Mouse (Mus musculus) CH12F3 (cell line): ENCODE measurements at regions not wholly inside any gene's neighbourhood (a gene's known extent, or its start where the extent isn't known, plus 50 kb on each side); places are given as distances from the start of the nearest gene placed in this dataset.
"Not testable (repeated sequence)": the region's sequence is repeated elsewhere in the genome, so short reads cannot be mapped to it uniquely, and the experiment has no call there.

Experiments used
- in situ Hi-C: fragments of 300-500 bp; cut with MboI; formaldehyde crosslinking; loops from 2 replicates; pipeline ENCODE4 v1.14.3; 2020; ENCODE audit warnings: low sequenced_read_pairs

DNA sequence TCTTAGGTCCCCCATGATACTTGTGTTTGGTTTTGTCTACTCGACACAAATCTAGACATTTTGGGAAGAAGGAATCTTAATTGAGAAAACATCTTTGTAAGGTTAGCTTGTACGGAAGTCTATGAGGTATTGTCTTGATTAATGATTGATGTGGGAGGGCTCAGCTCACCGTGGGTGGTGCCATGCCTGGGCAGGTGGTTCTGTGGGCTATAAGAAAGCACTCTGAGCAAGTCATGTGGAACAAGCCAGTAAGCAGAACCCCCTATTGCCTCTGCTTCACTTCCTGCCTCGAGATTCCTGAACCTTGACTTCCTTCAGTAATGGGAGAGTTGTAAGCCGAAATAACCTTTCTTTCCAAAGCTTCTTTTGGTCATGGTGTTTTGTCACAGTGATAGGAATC, 174.6 kb upstream of the Mpdz start:
- in situ Hi-C loops = no loop called here

DNA sequence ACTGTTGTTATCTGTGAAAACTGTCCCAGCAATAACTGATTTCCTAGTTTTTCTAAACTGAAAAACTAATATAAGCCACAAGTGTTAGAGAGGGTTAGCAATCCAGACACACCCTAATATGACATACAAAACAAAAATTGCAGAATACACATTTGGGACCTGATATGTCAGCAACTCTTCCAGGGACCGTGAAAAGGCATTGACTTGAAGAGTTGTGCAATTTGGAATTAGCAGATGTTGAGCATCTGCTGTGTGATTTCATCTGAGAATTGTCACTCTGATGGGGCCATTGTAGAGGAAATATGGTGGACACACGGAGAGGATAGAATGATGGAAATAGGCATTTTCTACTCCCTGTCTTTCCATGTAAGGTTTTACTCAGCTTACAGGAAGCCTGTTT, 168.6 kb upstream of the Mpdz start:
- in situ Hi-C loops = no loop called here

DNA sequence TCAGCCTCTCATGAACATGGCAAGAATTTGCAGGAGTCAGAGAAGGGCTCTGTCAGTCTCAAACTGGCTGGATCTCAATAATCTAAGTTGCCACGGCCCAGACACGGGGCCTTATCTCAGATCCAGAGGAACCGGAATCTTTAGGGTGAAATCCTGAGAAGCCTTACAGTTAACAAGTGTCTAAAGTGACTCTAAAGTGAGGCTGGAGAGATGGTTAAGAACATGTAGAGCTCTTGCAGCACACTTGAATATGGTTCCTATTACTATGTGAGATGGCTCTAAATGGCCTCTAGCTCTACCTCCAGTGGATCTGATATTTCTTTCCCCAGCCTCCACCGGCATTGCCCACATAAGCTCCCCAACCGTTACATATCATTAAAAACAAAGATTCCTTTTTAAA, 157.8 kb upstream of the Mpdz start:
- in situ Hi-C loops = no loop called here

DNA sequence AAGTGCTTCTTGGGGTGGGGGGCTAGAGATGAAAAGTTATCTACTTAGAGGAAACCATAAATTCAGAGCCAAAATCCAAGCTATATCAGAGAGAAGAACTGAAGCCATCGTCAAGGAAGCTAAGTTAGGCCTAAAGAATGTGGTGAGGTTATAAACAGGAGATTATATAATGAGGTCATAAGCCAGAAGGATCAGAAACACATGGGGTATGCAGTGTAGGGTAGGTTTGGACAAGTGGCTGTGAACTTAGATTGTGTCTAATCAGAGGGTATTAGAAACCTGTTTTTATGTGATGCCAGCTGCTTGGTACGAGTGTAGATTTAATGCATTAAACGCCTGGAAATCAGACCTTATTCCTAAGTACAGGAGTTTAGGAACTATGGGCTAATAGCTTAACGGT, 154.8 kb upstream of the Mpdz start:
- in situ Hi-C loops = no loop called here

DNA sequence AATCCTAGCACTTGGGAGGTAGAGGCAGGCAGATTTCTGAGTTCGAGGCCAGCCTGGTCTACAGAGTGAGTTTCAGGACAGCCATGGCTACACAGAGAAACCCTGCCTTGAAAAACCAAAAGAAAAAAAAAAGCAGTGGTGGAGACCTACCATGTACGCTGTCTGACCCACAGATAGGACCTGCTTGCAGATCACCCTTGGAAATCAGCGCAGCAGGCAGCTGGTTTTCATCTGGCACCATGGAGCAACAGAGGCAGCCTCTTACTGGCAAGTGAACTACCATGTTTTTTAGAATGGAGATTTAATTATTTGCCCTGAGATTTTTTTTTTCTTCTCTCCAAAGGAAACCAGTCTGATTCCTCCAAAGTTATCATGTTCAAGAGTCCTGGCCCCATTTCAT, 150.8 kb upstream of the Mpdz start:
- in situ Hi-C loops = not testable (repeated sequence)

DNA sequence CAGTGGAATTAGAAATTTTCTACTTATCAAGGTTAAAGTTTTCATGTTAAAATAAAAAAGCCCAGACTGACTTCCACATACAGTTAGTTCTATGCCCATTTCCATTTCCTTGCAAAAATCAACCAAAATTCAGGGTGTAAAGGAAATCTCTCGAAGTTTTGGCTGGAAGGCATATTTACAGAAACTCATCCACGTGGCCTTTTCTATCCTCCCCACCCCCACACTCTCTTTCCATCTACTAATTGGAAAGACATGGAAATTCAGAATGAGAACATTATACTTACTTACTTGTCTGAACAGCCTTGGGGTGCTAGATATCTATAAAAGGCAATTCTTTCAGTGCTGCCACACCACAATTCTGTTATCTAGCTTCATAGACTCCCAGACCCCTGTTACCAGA, 139.9 kb upstream of the Mpdz start:
- in situ Hi-C loops = no loop called here

DNA sequence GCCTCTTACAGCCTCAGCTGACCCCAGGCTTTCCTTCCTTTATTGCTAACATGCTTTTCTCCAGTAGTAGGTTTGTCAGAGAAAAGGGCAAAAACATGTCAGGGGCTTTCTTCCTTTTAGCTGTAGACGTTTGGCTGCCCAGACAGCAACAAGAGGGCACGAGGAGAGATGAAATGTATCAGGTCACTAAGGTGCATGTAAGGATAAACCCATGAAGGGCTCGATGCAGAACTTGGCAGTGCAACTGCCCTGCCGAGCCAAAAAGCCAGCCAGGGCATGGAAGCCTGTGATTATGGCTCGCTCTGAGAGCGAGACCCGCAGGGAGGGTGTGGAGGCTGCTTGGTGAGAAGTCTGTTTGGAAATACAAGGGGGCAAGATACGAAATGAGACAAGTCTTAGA, 137.9 kb upstream of the Mpdz start:
- in situ Hi-C loops = no loop called here

DNA sequence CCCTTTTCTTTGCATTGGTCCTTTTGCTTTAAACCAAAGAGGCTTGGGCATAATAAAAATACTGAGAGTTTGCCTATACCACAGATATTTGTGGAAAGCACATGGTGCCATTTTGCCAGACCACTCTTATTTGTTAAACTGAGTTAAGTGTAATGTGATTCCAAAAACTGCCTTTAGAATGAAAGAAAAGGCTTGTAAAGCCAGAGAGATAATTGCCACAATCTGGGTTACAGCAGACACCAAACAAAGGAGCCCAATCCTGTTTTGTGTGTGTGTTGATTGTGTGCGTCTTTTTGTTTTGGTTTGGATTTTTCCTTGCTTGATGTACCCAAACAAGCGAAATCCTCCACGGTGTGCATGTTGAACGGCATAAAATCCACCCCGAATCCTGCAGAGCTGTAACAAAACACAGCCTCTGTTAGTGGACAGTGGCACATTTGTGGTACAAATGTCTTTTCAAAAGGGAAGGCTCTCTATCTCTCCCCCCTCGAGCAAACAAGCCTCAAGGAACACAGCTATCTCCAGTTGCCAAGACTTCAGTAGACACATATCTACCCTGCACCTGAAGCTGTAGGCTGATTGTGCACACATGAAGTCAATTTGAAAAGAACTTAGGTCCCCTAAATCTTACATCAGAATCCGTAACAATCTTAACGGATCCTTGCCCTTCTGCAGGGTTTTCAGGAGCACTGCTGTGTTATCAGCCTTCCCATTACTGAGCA, 136.9 kb upstream of the Mpdz start:
- in situ Hi-C loops = no loop called here

DNA sequence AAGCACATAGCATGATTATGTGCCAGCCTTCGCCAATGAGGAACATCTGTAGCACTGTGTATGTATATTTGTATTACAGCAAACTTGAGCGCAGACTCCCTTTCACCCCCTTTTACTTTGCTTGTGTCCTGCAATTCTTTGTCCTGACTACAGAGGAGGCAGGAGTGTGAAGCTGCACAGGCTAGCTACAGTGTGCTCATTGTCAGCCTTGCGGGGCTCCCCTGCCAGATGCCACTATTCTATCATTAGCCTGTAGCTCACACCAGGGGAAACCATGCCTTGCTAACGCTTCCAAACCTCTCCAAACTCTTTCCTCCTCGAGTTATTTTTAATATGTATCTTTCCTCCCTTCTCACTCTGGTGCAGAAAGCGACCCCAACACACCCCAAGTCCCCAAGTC, 136.4 kb upstream of the Mpdz start:
- in situ Hi-C loops = no loop called here

DNA sequence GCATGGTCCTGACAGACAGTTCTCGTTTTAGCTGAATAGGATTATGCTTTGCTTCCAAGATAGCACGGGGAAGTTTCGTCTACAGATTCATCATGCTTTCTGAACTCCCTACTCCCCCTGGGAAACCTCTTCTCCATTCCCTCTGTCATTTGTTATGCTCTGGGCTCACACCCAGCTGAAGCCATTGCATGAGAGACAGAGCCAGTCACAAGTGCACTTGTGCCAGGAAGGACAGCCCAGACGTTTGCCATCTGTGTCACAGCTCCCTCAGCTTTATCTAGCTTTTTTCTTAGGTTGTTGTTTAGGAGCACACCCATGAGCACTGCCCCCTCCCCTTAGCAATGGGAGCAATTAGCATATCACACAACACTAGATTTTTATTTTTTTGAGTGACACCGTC, 131.2 kb upstream of the Mpdz start:
- in situ Hi-C loops = loop anchor here (25.0 kb wide), 1 partner anchor 964 kb away; no protein-coding TSS in a partner anchor

DNA sequence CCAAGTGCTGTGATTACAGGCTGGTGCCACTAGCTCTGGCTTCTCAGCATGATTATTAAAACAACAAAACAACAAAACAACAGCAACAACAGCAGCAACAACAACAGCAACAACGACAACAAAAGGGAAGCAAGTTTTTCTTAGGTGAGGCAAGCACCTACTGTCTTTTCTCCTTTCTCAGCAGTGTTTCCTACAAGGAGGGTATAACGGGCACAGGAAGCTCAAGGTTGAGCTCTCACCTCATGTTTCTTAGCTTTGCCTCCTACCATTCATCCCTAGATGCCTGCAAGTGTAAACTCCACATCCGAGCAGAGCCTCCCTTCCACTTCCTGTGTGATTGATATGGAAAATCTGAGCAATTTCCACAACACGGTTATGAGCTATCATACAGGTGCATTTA, 128.1 kb upstream of the Mpdz start:
- in situ Hi-C loops = loop anchor here (25.0 kb wide), 1 partner anchor 967 kb away; no protein-coding TSS in a partner anchor

DNA sequence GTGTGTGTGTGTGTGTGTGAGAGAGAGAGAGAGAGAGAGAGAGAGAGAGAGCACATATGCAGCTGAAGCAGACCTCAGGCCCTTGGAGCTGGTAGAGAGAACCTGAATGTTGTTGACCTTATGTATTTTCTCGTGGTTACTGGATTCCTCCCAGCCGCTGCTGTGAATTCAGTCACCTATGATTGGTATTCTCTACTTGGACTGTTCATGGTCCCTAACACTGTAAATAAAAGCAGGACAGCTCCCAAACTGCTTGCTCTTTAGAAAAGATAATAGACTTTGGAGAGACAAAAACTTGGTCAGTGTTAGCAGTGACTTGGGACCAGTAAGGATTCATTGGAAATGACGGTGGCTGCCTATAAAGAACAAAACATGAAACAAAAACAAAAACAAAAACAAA, 126.9 kb upstream of the Mpdz start:
- in situ Hi-C loops = loop anchor here (25.0 kb wide), 1 partner anchor 968 kb away; no protein-coding TSS in a partner anchor

DNA sequence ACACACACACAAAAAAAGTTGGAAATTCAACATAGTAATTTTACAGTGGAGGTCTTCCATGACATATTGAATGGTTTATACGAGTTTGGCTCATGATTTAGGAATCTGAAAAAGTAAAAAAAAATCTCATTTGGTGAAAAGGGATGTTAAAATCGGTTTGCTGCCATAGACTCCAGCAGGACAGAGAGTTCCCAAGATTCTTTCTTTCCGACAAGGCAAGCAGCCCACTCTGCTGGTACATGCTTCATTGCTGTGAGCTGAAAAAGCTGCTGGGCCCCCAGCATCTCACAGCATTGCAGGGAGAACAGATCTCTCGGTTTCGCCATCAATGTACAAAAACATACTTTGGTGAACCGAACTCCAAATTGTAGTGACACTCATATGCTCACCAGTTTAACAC, 125.8 kb upstream of the Mpdz start:
- in situ Hi-C loops = loop anchor here (25.0 kb wide), 1 partner anchor 969 kb away; no protein-coding TSS in a partner anchor

DNA sequence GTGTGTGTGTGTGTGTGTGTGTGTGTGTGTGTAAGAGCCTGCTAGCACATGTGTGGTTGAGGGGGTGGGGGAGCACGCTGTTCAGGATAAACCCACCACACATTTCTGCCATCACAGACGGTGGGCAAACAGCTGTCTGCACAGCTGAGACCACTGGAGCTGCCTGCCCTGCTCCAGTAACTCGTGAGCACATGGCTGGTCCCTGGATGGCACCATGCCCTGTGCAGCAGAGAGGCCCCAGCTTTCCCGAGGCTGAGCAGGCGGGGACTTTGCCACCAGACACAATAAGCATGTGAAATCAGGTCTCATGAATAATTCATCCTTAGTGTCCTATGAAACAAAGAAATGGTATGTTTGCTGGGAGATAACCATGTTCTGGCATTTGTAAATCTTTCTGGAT, 125.3 kb upstream of the Mpdz start:
- in situ Hi-C loops = loop anchor here (25.0 kb wide), 1 partner anchor 969 kb away; no protein-coding TSS in a partner anchor

DNA sequence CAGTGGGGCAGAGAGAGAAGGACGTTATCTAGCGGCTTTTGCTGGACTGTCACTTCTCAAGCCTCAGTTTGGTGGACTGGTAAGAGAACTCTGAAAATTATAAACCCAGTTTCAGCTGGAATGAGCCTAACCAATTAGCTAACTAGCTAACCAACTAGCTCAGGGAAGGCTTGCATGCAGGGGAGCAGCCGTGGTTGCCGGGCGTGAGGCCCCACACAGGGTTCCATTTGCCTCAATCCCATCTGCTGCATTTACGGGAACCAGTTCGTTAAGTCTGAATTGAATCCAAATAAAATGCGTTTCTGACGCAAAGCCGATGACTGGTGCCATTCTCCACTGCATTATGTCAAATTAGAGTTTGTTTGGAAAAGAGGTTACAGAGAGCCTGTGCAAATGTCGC, 123.9 kb upstream of the Mpdz start:
- in situ Hi-C loops = loop anchor here (25.0 kb wide), 1 partner anchor 971 kb away; no protein-coding TSS in a partner anchor

DNA sequence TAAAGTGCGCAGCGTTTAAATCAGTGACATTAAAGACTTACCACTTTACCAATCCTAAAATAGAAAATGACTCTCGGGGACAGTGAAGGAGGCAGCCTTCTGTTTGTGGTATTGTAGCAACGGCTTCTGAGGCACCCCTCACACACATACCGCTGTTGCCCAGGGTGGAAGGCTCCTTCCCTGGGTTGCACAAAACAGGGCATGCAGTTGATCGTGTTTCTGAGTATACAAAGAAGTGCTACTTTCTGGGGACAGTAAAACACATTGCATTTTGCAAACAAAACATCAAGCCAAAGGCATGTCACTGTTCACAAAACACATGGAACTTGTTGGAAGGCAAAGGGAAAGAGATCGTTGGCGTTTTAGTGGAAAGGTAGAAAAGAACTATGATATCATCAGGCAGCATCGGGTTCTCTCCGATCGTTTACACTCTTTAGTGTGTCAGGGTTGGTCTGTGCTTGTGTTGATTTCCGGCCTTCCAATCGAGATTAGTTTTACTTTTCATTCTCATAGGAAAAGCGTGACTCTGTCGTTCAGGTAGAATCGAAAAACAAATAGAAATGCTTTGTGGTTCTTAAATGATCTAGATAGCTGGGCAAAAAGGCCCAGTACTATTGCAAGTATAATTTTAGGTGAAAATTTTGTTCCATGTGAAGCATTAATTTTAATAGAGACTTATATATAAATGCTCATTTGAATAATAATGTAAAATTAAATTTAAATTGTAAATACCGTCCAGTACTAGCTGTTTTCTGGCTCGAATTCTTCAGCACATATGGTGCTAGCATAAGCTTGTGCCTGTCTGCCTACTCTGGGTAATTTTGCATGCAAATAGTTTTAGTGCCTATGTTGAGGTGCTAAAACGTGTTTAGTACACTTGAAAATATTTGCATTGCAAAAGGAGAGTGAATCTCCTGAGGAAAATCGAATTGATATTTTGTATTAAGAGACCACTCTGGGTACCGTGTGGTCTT, 123.1 kb upstream of the Mpdz start:
- in situ Hi-C loops = loop anchor here (25.0 kb wide), 1 partner anchor 972 kb away; no protein-coding TSS in a partner anchor

DNA sequence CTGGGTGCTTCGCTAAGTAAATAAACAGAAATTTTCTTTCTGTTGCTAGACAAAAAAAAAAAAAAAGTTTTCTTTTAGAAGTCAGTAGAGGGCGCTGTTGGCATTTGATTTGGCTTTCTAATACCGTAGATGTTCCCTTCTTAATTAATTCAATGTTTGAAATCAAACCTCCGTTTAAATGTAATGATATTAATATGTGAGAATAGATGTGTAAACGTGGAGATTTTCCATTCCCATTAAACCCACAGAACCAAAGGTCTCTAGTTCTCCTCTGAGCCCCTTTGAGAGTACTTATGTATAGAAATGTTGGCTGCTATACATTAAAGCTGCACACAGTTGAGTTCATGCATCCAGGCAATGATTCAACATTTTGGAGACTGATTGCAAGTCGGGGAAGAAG, 121.8 kb upstream of the Mpdz start:
- in situ Hi-C loops = loop anchor here (25.0 kb wide), 1 partner anchor 973 kb away; no protein-coding TSS in a partner anchor

DNA sequence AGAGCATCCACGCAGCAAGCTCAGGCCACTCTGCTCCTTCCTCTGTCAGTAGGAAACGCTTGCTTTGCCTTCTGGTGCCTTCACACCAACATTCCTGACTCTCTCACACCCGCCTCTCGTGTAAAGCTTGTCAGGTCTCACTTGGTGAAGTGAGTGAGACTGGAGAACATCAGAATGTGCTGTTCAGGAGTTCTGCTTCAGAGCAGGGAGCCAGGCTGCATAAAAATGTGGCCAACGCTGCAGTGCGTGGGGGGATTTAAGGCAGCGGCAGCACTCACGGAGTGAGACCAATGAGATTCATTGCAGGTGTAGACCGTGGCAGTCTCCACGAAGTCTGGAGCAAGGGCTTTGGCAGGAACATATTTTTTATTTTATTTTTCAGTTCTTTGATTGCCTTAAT, 121.0 kb upstream of the Mpdz start:
- in situ Hi-C loops = loop anchor here (25.0 kb wide), 1 partner anchor 974 kb away; no protein-coding TSS in a partner anchor

DNA sequence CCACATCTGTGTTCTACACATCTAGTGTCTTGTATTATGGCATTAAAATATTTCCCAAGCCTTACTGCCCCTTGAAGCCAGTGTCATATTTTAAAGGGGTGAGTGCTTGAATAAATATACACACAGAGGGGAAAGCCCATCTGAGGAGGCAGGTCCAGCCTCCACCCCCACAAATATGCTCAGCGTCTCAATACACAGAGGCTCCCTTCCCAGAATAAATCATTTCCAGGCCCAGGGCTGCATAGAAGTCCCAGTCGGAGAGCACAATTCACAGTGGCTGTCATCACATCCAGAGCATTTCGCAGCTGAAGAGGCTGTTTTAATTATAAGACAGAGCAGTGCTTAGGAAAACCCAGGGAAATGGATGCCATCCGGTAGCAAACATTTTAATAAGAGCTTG, 118.8 kb upstream of the Mpdz start:
- in situ Hi-C loops = loop anchor here (25.0 kb wide), 1 partner anchor 976 kb away; no protein-coding TSS in a partner anchor

DNA sequence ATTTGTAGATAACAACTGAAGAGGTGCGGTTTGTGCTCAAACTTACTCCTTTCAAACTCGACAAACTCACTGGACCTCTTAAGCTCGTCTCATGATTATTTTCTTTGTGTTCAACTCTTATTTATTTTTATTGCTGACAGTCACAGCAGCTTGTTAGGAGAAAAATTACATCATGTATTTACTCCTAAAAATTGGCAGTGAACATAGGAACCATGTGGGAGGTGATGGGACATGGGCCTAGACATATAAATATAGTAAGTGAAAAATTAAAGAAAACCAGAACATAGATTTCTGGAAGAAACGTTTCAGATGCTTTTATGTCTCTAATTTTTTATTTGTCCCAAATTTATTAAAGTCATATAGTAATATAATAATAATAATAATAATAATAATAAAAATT, 108.2 kb upstream of the Mpdz start:
- in situ Hi-C loops = loop anchor here (25.0 kb wide), 1 partner anchor 986 kb away; no protein-coding TSS in a partner anchor

DNA sequence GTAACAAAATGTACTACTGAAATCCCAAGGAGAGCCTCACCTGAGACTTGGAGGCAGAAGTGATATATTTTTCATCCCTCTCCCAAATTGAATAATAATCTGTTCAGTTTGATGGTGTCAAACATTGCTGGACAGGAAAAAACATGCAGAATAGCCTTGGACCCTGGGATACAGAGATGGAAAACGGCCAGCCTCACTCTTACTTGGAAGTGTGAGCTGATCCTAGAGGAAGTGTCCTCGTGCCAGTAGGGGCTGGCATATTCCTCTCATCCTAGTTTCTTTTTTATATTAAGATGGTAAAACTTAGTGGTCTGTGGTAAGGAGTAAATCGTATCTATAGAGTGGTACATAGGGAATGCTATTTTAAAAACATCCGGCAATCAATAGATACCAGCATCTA, 107.6 kb upstream of the Mpdz start:
- in situ Hi-C loops = loop anchor here (25.0 kb wide), 1 partner anchor 987 kb away; no protein-coding TSS in a partner anchor
